Mouse (Mus musculus): Measurements from ENCODE around the gene Sorcs2. TPM values are rescaled to one million over a fixed set of nuclear protein-coding genes. Genes with fewer than 3 reads are reported as not detected.

The Sorcs2 gene
- polyA plus RNA-seq, 1 experiment from 2014 or later = 9.0 TPM

GRCm38 (mm10) chr5:36226296-36226695, 171.6 kb downstream of the Sorcs2 start:
- Histone ChIP-seq H3K27ac (replicated peaks) (peak overlapping the region; percentile 76), H3K9me3 (replicated peaks) (no peaks in the 10 kb centered on the region), H3K4me3 (no peak overlapping the region), H3K4me1 (peaks cover 79% of the 10 kb centered on the region), H3K36me3 (no peaks in the 10 kb centered on the region), H3K27me3 (ENCODE audit: low read depth, poor library complexity, severe bottlenecking) (no peaks in the 10 kb centered on the region)
- WGBS = 83% methylated on average over 11 of the region's 11 CpGs
- no peak for DNase-seq (ENCODE audit: low spot score)

GRCm38 (mm10) chr5:36225855-36226254, 172.1 kb downstream of the Sorcs2 start:
- WGBS = 82% methylated on average over 7 of the region's 7 CpGs
- Histone ChIP-seq H3K27ac (replicated peaks) (peak overlapping the region; percentile 76), H3K4me1 (peaks cover 80% of the 10 kb centered on the region)

GRCm38 (mm10) chr5:36223787-36224186, 174.2 kb downstream of the Sorcs2 start:
- peak; percentile 59 for DNase-seq (ENCODE audit: low spot score)
- Histone ChIP-seq H3K4me3 (no peak overlapping the region), H3K9me3 (replicated peaks) (no peaks in the 10 kb centered on the region), H3K27me3 (ENCODE audit: low read depth, poor library complexity, severe bottlenecking) (no peaks in the 10 kb centered on the region), H3K4me1 (peaks cover 71% of the 10 kb centered on the region), H3K36me3 (no peaks in the 10 kb centered on the region), H3K27ac (replicated peaks) (peak overlapping the region; percentile 62; the same call in 1 of the 2 replicates)
- WGBS = 66% methylated on average over 6 of the region's 6 CpGs

More at GRCm38 (mm10) chr5:36225855-36226254, 172.1 kb downstream of the Sorcs2 start:
- H3K36me3 ChIP-seq = no peaks in the 10 kb centered on the region
- no peaks in the 10 kb centered on the region for H3K9me3 ChIP-seq (replicated peaks)
- H3K27me3 ChIP-seq (ENCODE audit: low read depth, poor library complexity, severe bottlenecking) = no peaks in the 10 kb centered on the region
- H3K4me3 ChIP-seq = no peak overlapping the region
- no peak for DNase-seq (ENCODE audit: low spot score)

GRCm38 (mm10) chr5:36220626-36221025, 177.3 kb downstream of the Sorcs2 start:
- Histone ChIP-seq H3K36me3 (no peaks in the 10 kb centered on the region), H3K4me1 (peaks cover 40% of the 10 kb centered on the region), H3K27ac (replicated peaks) (0 out of 2 replicates have a peak overlapping the region, but pooled peaks have one; percentile 13), H3K9me3 (replicated peaks) (peaks cover 6% of the 10 kb centered on the region), H3K4me3 (no peak overlapping the region), H3K27me3 (ENCODE audit: low read depth, poor library complexity, severe bottlenecking) (no peaks in the 10 kb centered on the region)
- no peak for DNase-seq (ENCODE audit: low spot score)
- 67% methylated on average over 6 of the region's 6 CpGs for WGBS

- 85% methylated on average over 4 of the region's 4 CpGs for WGBS
- 0 out of 2 replicates have a peak overlapping the region, but pooled peaks have one; percentile 13 for H3K27ac ChIP-seq (replicated peaks)
- H3K4me3 ChIP-seq = no peak overlapping the region
- no peak for DNase-seq (ENCODE audit: low spot score)
- H3K36me3 ChIP-seq = no peaks in the 10 kb centered on the region
- H3K27me3 ChIP-seq (ENCODE audit: low read depth, poor library complexity, severe bottlenecking) = no peaks in the 10 kb centered on the region
- H3K4me1 ChIP-seq = peaks cover 35% of the 10 kb centered on the region
- H3K9me3 ChIP-seq (replicated peaks) = peaks cover 6% of the 10 kb centered on the region
Measured at GRCm38 (mm10) chr5:36220105-36220504, 177.8 kb downstream of the Sorcs2 start.

GRCm38 (mm10) chr5:36213310-36213709, 184.6 kb downstream of the Sorcs2 start:
- peaks cover 15% of the 10 kb centered on the region for H3K9me3 ChIP-seq (replicated peaks)
- H3K4me1 ChIP-seq = peaks cover 7% of the 10 kb centered on the region
- no peak overlapping the region for H3K4me3 ChIP-seq
- H3K27me3 ChIP-seq (ENCODE audit: low read depth, poor library complexity, severe bottlenecking) = no peaks in the 10 kb centered on the region
- WGBS = 88% methylated on average over 10 of the region's 10 CpGs
- no peaks in the 10 kb centered on the region for H3K36me3 ChIP-seq
- DNase-seq (ENCODE audit: low spot score) = no peak
- H3K27ac ChIP-seq (replicated peaks) = no peak overlapping the region

- H3K36me3 ChIP-seq = no peaks in the 10 kb centered on the region
- no peak overlapping the region for H3K27ac ChIP-seq (replicated peaks)
- no peak overlapping the region for H3K4me3 ChIP-seq
- no peak for DNase-seq (ENCODE audit: low spot score)
- peaks cover under 1% of the 10 kb centered on the region; the same call in 1 of the 2 replicates for H3K9me3 ChIP-seq (replicated peaks)
- H3K4me1 ChIP-seq = peaks cover 7% of the 10 kb centered on the region
- 89% methylated on average over 3 of the region's 3 CpGs for WGBS
- no peaks in the 10 kb centered on the region for H3K27me3 ChIP-seq (ENCODE audit: low read depth, poor library complexity, severe bottlenecking)
Measured at GRCm38 (mm10) chr5:36208803-36209202, 189.1 kb downstream of the Sorcs2 start.

- no peak for DNase-seq (ENCODE audit: low spot score)
- Histone ChIP-seq H3K27ac (replicated peaks) (no peak overlapping the region), H3K27me3 (ENCODE audit: low read depth, poor library complexity, severe bottlenecking) (no peaks in the 10 kb centered on the region), H3K4me1 (0 out of 2 replicates have a peak, but pooled peaks cover 9% of the 10 kb centered on the region), H3K4me3 (no peak overlapping the region), H3K36me3 (no peaks in the 10 kb centered on the region), H3K9me3 (replicated peaks) (no peaks in the 10 kb centered on the region)
- WGBS = 95% methylated on average over 11 of the region's 11 CpGs
Measured at GRCm38 (mm10) chr5:36205397-36205796, 192.5 kb downstream of the Sorcs2 start.

GRCm38 (mm10) chr5:36203916-36204315, 194.0 kb downstream of the Sorcs2 start, which contains the start of gene Psapl1:
Gene Psapl1, plus strand, starts transcription at chr5:36204021.
- Histone ChIP-seq H3K4me1 (0 out of 2 replicates have a peak, but pooled peaks cover 9% of the 10 kb centered on the region), H3K36me3 (no peaks in the 10 kb centered on the region), H3K9me3 (replicated peaks) (no peaks in the 10 kb centered on the region), H3K27me3 (ENCODE audit: low read depth, poor library complexity, severe bottlenecking) (no peaks in the 10 kb centered on the region), H3K4me3 (no peak within 1 kb of the TSS), H3K27ac (replicated peaks) (0 out of 2 replicates have a peak within 1 kb of the TSS, but pooled peaks have one; percentile 38)
- WGBS = 94% methylated on average over 10 of the region's 10 CpGs
- no peak for DNase-seq (ENCODE audit: low spot score)

- Histone ChIP-seq H3K4me3 (no peak overlapping the region), H3K9me3 (replicated peaks) (no peaks in the 10 kb centered on the region), H3K4me1 (0 out of 2 replicates have a peak, but pooled peaks cover 9% of the 10 kb centered on the region), H3K27me3 (ENCODE audit: low read depth, poor library complexity, severe bottlenecking) (no peaks in the 10 kb centered on the region), H3K36me3 (no peaks in the 10 kb centered on the region), H3K27ac (replicated peaks) (no peak overlapping the region)
- no peak for DNase-seq (ENCODE audit: low spot score)
- 96% methylated on average over 5 of the region's 5 CpGs for WGBS
Measured at GRCm38 (mm10) chr5:36203421-36203820, 194.5 kb downstream of the Sorcs2 start.

GRCm38 (mm10) chr5:36202781-36203180, 195.2 kb downstream of the Sorcs2 start:
- Histone ChIP-seq H3K4me3 (no peak overlapping the region), H3K36me3 (no peaks in the 10 kb centered on the region), H3K27me3 (ENCODE audit: low read depth, poor library complexity, severe bottlenecking) (no peaks in the 10 kb centered on the region), H3K4me1 (0 out of 2 replicates have a peak, but pooled peaks cover 9% of the 10 kb centered on the region), H3K9me3 (replicated peaks) (no peaks in the 10 kb centered on the region), H3K27ac (replicated peaks) (0 out of 2 replicates have a peak overlapping the region, but pooled peaks have one; percentile 38)
- DNase-seq (ENCODE audit: low spot score) = no peak
- 93% methylated on average over 5 of the region's 5 CpGs for WGBS

- no peaks in the 10 kb centered on the region for H3K9me3 ChIP-seq (replicated peaks)
- peaks cover 23% of the 10 kb centered on the region for H3K4me1 ChIP-seq
- no peak overlapping the region for H3K4me3 ChIP-seq
- DNase-seq (ENCODE audit: low spot score) = no peak
- no peaks in the 10 kb centered on the region for H3K27me3 ChIP-seq (ENCODE audit: low read depth, poor library complexity, severe bottlenecking)
- 89% methylated on average over 1 of the region's 1 CpGs for WGBS
- no peak overlapping the region for H3K27ac ChIP-seq (replicated peaks)
- H3K36me3 ChIP-seq = no peaks in the 10 kb centered on the region
Measured at GRCm38 (mm10) chr5:36199519-36199918, 198.4 kb downstream of the Sorcs2 start.

- Histone ChIP-seq H3K9me3 (replicated peaks) (no peaks in the 10 kb centered on the region), H3K36me3 (no peaks in the 10 kb centered on the region), H3K27me3 (ENCODE audit: low read depth, poor library complexity, severe bottlenecking) (no peaks in the 10 kb centered on the region), H3K27ac (replicated peaks) (peak overlapping the region; percentile 84), H3K4me3 (no peak overlapping the region), H3K4me1 (peaks cover 36% of the 10 kb centered on the region)
- 90% methylated on average over 4 of the region's 4 CpGs for WGBS
- no peak for DNase-seq (ENCODE audit: low spot score)
Measured at GRCm38 (mm10) chr5:36195436-36195835, 202.5 kb downstream of the Sorcs2 start.

Data from midbrain, embryonic 10.5 days (tissue).